Mouse (Mus musculus) skeletal muscle tissue, adult 2 months (tissue): Measurements from ENCODE around the gene Shank1.
"Not testable (repeated sequence)": the region's sequence is repeated elsewhere in the genome, so short reads cannot be mapped to it uniquely, and the experiment has no call there.

ENCODE experiments used
- DNase-seq: peaks from one replicate; pipeline ENCODE4 v3.0.0-alpha.2; 2012; ENCODE audit warnings: low read depth, low spot score

Shank1 gene

GRCm38 (mm10) chr7:44309475-44310284 lies at the start of gene Shank1:
TSS of gene Shank1 (plus strand) at chr7:44310253.
- no peak for DNase-seq

- DNase-seq = no peak
Observed at GRCm38 (mm10) chr7:44260410-44260809, 49.6 kb upstream of the Shank1 start.

DNA sequence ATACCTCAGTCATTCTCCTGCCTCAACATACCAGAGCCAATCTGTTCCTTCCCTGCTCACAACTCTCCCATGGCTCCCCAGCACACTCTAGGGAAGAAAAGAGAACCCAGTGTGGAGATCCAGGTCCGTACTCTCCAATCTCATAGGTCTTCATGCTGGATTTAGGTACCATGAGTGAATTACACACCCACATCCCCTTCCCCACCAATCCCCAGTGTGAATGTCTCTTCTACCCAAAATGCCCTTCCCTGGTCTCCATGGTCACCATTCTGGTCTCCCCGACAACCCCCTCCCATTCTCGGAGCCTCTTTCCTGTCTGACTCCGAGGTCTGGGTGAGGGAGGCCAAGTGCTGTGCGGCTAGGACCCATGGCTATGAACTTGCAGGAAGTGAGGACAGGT lies 48.9 kb upstream of the Shank1 start, which contains the start of gene Gm15517:
Gene Gm15517 (plus strand): TSS at position 301 of the 400 bp plus-strand sequence.
- DNase-seq = no peak

DNA sequence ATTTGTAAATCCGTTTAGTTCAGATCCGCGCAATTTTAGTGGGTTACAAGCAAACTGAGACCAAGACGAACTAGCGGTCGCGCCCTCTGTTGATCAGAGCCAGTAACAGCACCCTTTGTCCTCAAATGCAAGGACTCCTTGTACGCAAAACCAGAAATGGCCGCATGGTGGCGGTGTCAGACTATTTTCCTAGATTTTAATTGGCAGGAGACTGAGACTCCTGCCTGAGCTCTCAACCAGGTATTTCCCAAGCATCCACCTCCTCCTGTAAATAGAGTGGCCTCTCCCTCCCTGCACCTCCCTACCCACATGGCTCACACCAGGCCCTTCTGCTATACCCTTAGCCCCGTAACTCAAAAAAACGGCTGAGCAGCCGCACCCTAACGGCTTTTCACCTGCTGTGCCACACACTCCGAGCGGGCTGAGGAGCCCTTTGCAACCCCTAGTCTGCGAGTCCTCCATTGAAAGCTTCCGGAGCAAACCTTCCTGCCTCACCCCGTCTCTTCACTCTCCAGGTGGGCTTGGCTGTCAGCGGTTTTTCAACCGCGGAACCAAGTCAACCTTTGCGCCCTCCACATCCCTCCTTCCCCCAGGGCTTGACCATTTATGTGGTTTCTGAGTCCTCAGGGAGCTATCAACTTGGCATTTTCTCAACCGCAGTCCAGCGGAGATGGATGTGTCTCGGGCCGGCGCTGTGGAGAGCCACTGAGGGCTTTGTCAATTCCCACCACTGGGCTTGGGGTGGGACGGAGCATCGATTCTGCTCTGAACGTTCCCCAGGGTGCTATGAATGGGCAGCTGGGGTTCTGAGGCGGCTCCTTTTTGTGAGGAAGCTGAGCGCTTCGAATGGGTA lies 47.0 kb upstream of the Shank1 start:
- DNase-seq = peak; percentile 83

GRCm38 (mm10) chr7:44268117-44268516 lies 41.9 kb upstream of the Shank1 start:
- no peak for DNase-seq

DNA sequence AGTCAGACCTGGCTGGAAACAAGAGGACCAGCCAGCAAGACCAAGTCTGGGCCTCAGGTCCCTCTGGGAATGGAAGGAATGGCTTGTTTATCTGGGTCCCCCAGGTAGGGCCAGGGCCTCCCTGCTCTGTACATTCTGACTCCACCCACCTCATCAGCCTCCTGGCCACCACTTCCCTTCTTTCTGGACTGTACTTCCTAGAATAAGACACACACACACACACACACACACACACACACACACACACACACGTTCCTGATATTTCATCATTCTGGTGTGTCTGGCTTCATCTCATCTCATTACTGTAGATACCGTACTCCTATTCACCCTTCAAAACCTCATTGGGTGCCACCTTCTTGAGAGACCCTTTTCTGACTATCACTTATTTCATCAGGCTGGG lies 40.7 kb upstream of the Shank1 start:
- DNase-seq = no peak

DNA sequence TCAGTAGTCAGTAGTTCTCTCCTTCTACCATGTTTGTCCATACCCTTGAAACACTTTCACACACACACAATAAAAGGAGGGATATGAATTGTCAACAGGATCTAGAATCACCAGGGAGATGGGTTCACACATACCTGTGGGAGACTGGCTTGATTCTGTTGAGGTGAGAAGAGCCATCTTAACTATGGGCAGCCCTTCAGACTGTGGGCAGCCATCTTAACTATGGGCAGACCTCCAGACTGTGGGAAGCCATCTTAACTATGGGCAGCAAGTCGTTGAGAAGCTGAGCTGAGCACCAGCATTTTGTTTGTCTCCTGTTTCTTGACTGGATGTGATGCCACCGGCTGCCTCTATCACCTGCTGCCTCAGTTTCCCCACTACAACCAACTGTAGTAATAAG lies 38.7 kb upstream of the Shank1 start:
- DNase-seq = no peak

GRCm38 (mm10) chr7:44272546-44272945 lies 37.5 kb upstream of the Shank1 start:
- no peak for DNase-seq

- no peak for DNase-seq
Observed at GRCm38 (mm10) chr7:44273446-44273845, 36.6 kb upstream of the Shank1 start.

GRCm38 (mm10) chr7:44274096-44274495 lies 36.0 kb upstream of the Shank1 start:
- DNase-seq = no peak

GRCm38 (mm10) chr7:44275546-44275945 lies 34.5 kb upstream of the Shank1 start:
- DNase-seq = no peak

GRCm38 (mm10) chr7:44276461-44277249 lies 33.4 kb upstream of the Shank1 start:
- DNase-seq = no peak

DNA sequence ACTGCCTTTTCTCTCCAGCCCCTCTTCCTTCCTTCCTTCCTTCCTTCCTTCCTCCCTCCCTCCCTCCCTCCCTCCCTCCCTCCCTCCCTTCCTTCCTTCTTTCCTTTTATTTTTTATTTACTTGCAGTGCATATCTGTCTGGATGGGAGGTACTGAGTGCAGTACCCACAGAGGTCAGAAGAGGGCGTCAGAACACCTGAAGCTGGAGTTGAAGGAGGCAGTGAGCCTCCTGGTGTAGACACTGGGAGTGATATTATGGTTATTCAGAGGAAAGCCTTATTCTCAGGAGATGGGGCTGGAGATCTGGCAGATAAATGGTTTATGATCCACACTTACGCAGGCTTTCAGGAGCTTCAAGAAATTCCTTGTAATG lies 32.8 kb upstream of the Shank1 start:
- no peak for DNase-seq

DNA sequence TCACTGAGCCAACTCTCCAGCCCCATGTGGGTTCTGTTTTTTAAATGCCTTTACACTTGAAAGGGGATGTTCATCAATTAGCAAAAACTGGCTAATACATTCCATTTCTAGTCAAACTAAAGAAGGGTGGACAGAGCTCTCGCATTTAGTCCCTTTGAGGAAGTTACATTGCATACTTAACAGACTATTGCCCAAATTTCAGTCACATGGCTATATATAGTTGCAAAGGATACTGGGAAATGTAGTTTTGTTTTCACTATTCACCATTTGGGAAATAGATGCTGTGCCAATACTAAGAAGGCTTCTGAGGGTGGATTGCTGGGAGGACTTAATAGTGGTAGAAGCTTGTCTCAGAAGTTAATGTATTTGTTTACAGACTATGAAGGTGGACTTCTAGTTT lies 29.1 kb upstream of the Shank1 start:
- DNase-seq = no peak

DNA sequence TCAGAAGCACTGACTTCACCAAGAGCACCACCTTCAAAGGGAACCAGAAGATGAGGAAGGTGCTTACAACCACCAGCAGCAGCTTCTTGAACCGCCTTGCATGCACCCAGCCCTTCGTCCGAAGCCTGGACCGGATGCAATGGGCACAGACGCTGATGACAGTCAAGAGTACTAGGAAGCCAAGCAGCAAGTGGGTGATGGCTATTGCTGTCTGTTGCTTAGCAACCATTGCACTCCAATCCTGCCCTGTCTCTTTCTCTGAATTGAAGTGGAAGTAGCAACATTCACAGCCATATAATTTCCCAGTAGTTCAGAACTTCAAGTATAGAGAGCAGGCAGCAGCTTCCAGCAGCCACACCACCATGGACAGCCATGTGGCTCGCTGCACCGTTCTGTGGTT lies 28.5 kb upstream of the Shank1 start:
- DNase-seq = no peak

DNA sequence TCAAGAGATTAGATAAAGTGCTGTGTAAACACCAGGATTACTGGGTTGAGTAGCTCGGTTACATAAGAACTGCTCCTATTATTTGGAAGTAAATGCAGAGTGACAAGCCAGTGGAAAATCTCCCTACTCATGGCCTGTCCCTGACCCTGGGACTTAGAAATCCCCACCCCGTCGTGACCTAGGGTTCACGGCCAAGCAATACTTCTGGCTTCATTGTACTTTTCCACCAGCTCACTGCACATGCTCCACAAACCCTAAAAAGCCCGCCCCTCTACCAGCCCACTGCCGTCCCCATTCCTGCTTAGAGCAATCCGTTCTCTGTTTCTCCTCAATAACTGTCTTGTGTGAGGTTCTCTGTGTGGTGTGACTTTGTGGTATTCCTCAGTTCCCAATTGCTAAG lies 22.3 kb upstream of the Shank1 start:
- no peak for DNase-seq

DNA sequence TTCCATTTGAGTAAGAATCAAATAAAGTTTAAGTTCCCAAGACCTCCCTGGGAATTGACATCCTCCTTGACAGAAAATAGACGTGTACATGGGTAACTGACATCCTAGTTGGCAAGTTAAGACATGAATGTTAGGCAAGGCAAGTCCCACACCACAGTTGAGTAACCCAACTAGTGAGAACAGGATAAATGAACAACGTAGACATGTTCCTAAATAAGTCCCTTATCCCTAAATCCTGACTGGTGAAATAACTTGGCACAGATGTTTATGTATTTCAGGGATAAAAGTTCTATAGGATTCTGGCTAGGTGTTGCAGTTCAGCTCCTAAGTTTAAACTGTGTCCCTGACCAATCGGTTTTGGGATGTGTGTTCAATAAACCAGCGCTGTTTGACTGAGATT lies 19.1 kb upstream of the Shank1 start:
- no peak for DNase-seq

GRCm38 (mm10) chr7:44291418-44291817 lies 18.6 kb upstream of the Shank1 start:
- DNase-seq = no peak

DNA sequence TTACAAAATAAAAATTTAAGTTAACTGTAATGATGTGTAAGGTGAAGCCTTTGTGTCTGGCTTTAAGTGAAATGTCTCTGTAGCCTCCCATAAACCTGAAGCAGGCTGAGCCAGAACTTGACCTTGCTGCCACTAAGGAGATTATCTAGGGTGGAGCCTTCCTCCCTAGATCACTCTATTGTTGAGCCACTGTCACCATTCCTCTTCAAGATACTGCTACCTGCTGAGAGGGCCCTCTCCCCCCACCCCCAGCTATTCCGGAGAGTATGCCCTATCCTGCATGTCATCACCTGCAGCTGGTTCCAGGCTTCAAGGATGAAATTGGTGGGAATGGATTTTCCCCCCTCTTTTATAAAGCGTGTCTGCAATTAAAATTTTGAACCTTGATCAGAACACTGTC lies 12.6 kb upstream of the Shank1 start:
- not testable (repeated sequence) for DNase-seq

DNA sequence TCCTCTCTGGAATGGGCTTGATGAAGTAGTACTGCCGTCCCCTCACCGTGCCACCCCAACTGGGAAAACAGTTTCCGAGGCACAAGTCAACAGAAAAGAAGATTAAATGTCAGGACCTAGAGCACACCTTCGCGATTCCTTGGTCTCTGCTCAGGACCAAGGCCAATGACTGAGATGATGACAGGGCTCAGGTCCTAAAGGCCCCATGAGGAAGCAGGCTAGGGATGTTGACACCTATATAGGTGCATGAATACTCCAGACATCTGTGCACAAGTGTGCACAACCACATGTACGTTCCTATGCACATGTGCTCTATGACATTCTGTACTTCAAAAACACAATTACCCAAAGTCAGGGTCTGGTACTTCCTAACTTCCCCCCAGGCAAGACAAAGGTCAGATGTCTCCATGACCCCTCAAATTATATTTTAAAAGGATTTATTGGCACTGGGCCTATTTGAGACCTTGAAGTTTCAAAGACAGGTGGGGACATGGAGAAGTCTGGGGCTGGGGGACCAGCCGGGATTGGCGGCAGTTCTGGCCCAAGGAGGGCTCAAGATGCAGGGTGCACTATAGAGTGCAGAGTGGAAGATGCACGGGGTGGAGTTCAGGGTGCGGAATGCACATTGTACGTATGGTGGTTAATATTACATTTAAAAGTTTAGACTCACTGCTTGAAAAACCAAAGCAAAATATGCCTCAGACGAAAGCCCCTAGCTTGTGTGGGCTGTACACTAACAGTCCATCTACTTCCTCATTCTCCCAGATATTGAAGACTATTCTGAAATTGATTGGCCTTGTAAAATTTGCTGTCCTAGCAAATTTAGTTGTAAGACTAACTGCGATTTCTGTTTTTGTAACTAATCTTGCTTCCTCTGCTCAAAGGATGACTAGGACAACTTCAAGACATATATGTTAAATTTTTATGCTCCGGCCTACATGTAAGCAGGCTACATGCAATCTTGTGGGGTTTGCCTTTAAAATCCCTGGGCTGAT lies 6.4 kb upstream of the Shank1 start:
- DNase-seq = no peak

DNA sequence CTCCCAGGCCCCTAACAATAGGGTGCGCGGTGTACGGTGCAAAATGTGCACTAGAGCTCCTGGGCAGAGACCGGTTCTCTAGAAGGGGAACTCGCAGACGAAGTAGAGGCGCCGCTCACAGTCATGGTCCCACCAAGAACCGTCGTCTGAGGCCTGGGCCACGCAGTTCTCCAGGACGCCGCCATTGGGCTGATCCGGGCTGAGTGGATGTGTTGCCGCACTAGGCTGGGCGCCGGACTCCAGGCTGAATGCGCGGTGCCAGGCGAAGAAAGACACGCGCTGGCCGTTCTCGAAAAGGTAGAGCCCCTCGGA lies 5.6 kb upstream of the Shank1 start:
- no peak for DNase-seq
